ENCODE assay signal across 22 mouse cellular contexts in genomic region chr5:112972297-112972696, GRCm38 (mm10). TPM values are rescaled to one million over a fixed set of nuclear protein-coding genes. Genes with fewer than 3 reads are reported as not detected.
DNase-seq lines count a peak whose midpoint lies in the region; ATAC-seq and TF ChIP-seq lines count a peak whose summit lies in the region.
"Had no signal": no experiment of that assay in that cellular context is flagged by ENCODE, and none has a peak within 500 bp of the region (broad histone marks: within the 10 kb centered on the region; RNA-seq: fewer than 3 reads in every experiment).

No protein-coding gene starts in this region.

- no peak for TF ChIP-seq CTCF in liver, postnatal 0 days (IDR thresholded peaks at IDR 0.05; ENCODE audit: low read depth)
- TF ChIP-seq CTCF in intestine, postnatal 0 days (IDR thresholded peaks at IDR 0.05; ENCODE audit: low read depth), result no peak

- TF ChIP-seq EP300 in liver, postnatal 0 days (IDR thresholded peaks at IDR 0.05; ENCODE audit: low read depth), result no peak

- no peaks in the 10 kb centered on the region for H3K79me2 ChIP-seq in macrophage (ENCODE audit: inconsistent target)

- H3K9me3 ChIP-seq in liver, postnatal 0 days (ENCODE audit: low read length), result no peaks in the 10 kb centered on the region
- H3K9me3 ChIP-seq in liver, embryonic 11.5 days (ENCODE audit: control insufficient read depth, low read length), result no peaks in the 10 kb centered on the region
- no peaks in the 10 kb centered on the region for H3K9me3 ChIP-seq in intestine, postnatal 0 days (ENCODE audit: control insufficient read depth)
- H3K9me3 ChIP-seq: embryonic facial prominence, embryonic 13.5 days; hindbrain, embryonic 12.5 days; intestine, embryonic 15.5 days; kidney, embryonic 15.5 days; liver, embryonic 12.5 days; midbrain, embryonic 15.5 days had no signal

- no peaks in the 10 kb centered on the region for H3K27me3 ChIP-seq in liver, postnatal 0 days (ENCODE audit: insufficient read depth, low read length)
- no peaks in the 10 kb centered on the region for H3K27me3 ChIP-seq in liver, embryonic 11.5 days (replicated peaks; ENCODE audit: control insufficient read depth, insufficient read depth, low read length)
- H3K27me3 ChIP-seq in intestine, postnatal 0 days (replicated peaks; ENCODE audit: control insufficient read depth, insufficient read depth, low read length), result no peaks in the 10 kb centered on the region
- H3K27me3 ChIP-seq: embryonic facial prominence, embryonic 13.5 days; hindbrain, embryonic 12.5 days; intestine, embryonic 15.5 days; kidney, embryonic 15.5 days; liver, embryonic 12.5 days; midbrain, embryonic 15.5 days had no signal

- no peak overlapping the region for H3K27ac ChIP-seq in liver, postnatal 0 days (ENCODE audit: low read depth)
- H3K27ac ChIP-seq in liver, embryonic 11.5 days (ENCODE audit: low read depth, low read length), result no peak overlapping the region
- H3K27ac ChIP-seq in macrophage, result peak overlapping the region; percentile 27; the same call in 1 of the 2 replicates
- H3K27ac ChIP-seq in intestine, postnatal 0 days (ENCODE audit: low read depth, low read length), result no peak overlapping the region
- H3K27ac ChIP-seq: embryonic facial prominence, embryonic 13.5 days; gastrocnemius, adult 2 months; hindbrain, embryonic 12.5 days; intestine, embryonic 15.5 days; kidney, embryonic 15.5 days; liver, embryonic 12.5 days; midbrain, embryonic 15.5 days had no signal

- no peak overlapping the region for H3K4me2 ChIP-seq in liver, postnatal 0 days (ENCODE audit: low read depth, low read length)
- no peak overlapping the region for H3K4me2 ChIP-seq in liver, embryonic 11.5 days
- H3K4me2 ChIP-seq in intestine, postnatal 0 days (replicated peaks; ENCODE audit: low read depth), result no peak overlapping the region
- H3K4me2 ChIP-seq: embryonic facial prominence, embryonic 13.5 days; hindbrain, embryonic 12.5 days; intestine, embryonic 15.5 days; kidney, embryonic 15.5 days; liver, embryonic 12.5 days; midbrain, embryonic 15.5 days had no signal

- ATAC-seq in liver, postnatal 0 days, result no peak
- no peak for ATAC-seq in liver, embryonic 11.5 days (replicated peaks; ENCODE audit: low FRiP score)
- no peak for ATAC-seq in intestine, postnatal 0 days
- ATAC-seq: forebrain, postnatal 0 days; intestine, embryonic 15.5 days; liver, embryonic 12.5 days; midbrain, embryonic 15.5 days had no signal

- DNase-seq in liver, postnatal 0 days, result peak; percentile 26
- no peak for DNase-seq in liver, embryonic 11.5 days (ENCODE audit: low spot score)
- DNase-seq in B cell, adult 2 months, result peak; percentile 58 to 71
- peak; percentile 44 to 47 for DNase-seq in spleen, adult 18-20 months
- DNase-seq in adrenal gland, adult 8-10 months, result no peak
- no peak for DNase-seq in neural tube, embryonic 10.5 days (ENCODE audit: extremely low spot score, low spot score)
- DNase-seq: adrenal gland, postnatal 14 days; cerebellum, adult 18-20 months; forebrain, postnatal 0 days; gastrocnemius, adult 2 months; heart, adult 18-20 months; layer of hippocampus, postnatal 36 days; right cerebral cortex, postnatal 25 days had no signal

- no peak overlapping the region for H3K4me3 ChIP-seq in liver, postnatal 0 days (ENCODE audit: low read depth, low read length)
- H3K4me3 ChIP-seq in liver, embryonic 11.5 days (ENCODE audit: low read depth, low read length), result no peak overlapping the region
- no peak overlapping the region for H3K4me3 ChIP-seq in macrophage (ENCODE audit: inconsistent target)
- no peak overlapping the region for H3K4me3 ChIP-seq in intestine, postnatal 0 days (ENCODE audit: low read depth, low read length)
- H3K4me3 ChIP-seq: embryonic facial prominence, embryonic 13.5 days; gastrocnemius, adult 2 months; hindbrain, embryonic 12.5 days; intestine, embryonic 15.5 days; kidney, embryonic 15.5 days; liver, embryonic 12.5 days; midbrain, embryonic 15.5 days had no signal

- H3K9ac ChIP-seq in liver, postnatal 0 days (replicated peaks), result no peak overlapping the region
- no peak overlapping the region for H3K9ac ChIP-seq in liver, embryonic 11.5 days (ENCODE audit: low read depth, low read length)
- H3K9ac ChIP-seq in intestine, postnatal 0 days (ENCODE audit: low read depth, low read length), result no peak overlapping the region
- H3K9ac ChIP-seq: embryonic facial prominence, embryonic 13.5 days; forebrain, postnatal 0 days; hindbrain, embryonic 12.5 days; intestine, embryonic 15.5 days; kidney, embryonic 15.5 days; liver, embryonic 12.5 days; midbrain, embryonic 15.5 days had no signal

- no peaks in the 10 kb centered on the region for H3K4me1 ChIP-seq in liver, postnatal 0 days (ENCODE audit: insufficient read depth)
- no peaks in the 10 kb centered on the region for H3K4me1 ChIP-seq in liver, embryonic 11.5 days (replicated peaks; ENCODE audit: control insufficient read depth, insufficient read depth, low read length)
- H3K4me1 ChIP-seq in intestine, postnatal 0 days (replicated peaks; ENCODE audit: control insufficient read depth, insufficient read depth, low read length), result no peaks in the 10 kb centered on the region
- H3K4me1 ChIP-seq: intestine, embryonic 15.5 days; kidney, embryonic 15.5 days; liver, embryonic 12.5 days had no signal

- 37% methylated on average over 12 of the region's 12 CpGs for WGBS in liver, postnatal 0 days (ENCODE audit: insufficient replicate concordance)
- WGBS in liver, embryonic 11.5 days, result 75% methylated on average over 12 of the region's 12 CpGs
- 21% methylated on average over 12 of the region's 12 CpGs for WGBS in macrophage (ENCODE audit: missing documents)
- 69% methylated on average over 12 of the region's 12 CpGs for WGBS in intestine, postnatal 0 days

- no peaks in the 10 kb centered on the region for H3K36me3 ChIP-seq in liver, postnatal 0 days (replicated peaks; ENCODE audit: insufficient read depth, low read length)
- no peaks in the 10 kb centered on the region for H3K36me3 ChIP-seq in liver, embryonic 11.5 days (ENCODE audit: control insufficient read depth, insufficient read depth, low read length)
- H3K36me3 ChIP-seq in macrophage (ENCODE audit: inconsistent target), result no peaks in the 10 kb centered on the region
- H3K36me3 ChIP-seq in intestine, postnatal 0 days (ENCODE audit: control insufficient read depth, insufficient read depth), result no peaks in the 10 kb centered on the region
- H3K36me3 ChIP-seq: embryonic facial prominence, embryonic 13.5 days; hindbrain, embryonic 12.5 days; intestine, embryonic 15.5 days; kidney, embryonic 15.5 days; liver, embryonic 12.5 days; midbrain, embryonic 15.5 days had no signal

RNA-seq across cellular contexts. Expression of gene Grk3, which starts 43.3 kb away (rescaled TPM):
- 1.9 and 2.1 TPM in 2 replicates for polyA plus RNA-seq in liver, postnatal 0 days (2015; fragmentation: Nextera tagmentation; extraction: Ambion mirVana)
- polyA plus RNA-seq in liver, embryonic 11.5 days (2014; fragmentation: Nextera tagmentation; extraction: Ambion mirVana), result 3.8 and 4.2 TPM in 2 replicates
- 100 to 1,000 TPM in 9 of 26 experiments, 10 to 100 TPM in 17; 37.7 to 150 (median 89.0) TPM for total RNA-seq in macrophage (2018; cell fraction: chromatin; rRNA removed)
- 10 to 100 TPM in 1 of 26 experiments, 1 to 10 TPM in 25; 3.2 to 10.5 (median 5.4) TPM for total RNA-seq in macrophage (2018; cell fraction: cytosol; rRNA removed)
- total RNA-seq in macrophage (2018; cell fraction: nucleus; rRNA removed), result 100 to 1,000 TPM in 1 of 26 experiments, 10 to 100 TPM in 25; 20.0 to 177 (median 40.1) TPM
- 2.0 to 8.0 TPM (median 3.6 TPM) in 3 replicates for polyA plus RNA-seq in macrophage (2018)
- polyA plus RNA-seq in intestine, postnatal 0 days (2015; fragmentation: Nextera tagmentation; extraction: Ambion mirVana), result 2.9 and 4.4 TPM in 2 replicates
- total RNA-seq in adrenal gland, adult 8-10 months (2022), result 10 to 100 TPM; 12.4 to 24.3 (median 16.8) TPM
- polyA plus RNA-seq: C2C12 had no signal

Comparison
In these comparisons a context has a peak if more than half of its experiments do, and no peak if none do; other contexts are left out.
1. DNase-seq: peak in liver, postnatal 0 days (single experiment), B cell, adult 2 months (2 of 2) and spleen, adult 18-20 months (2 of 2); none in liver, embryonic 11.5 days (single experiment), adrenal gland, adult 8-10 months (single experiment) and neural tube, embryonic 10.5 days (single experiment).